Mouse (Mus musculus): ENCODE measurements at regions not wholly inside any gene's neighbourhood (a gene's known extent, or its start where the extent isn't known, plus 50 kb on each side); places are given as distances from the start of the nearest gene placed in this dataset.

GRCm38 (mm10) chr1:189156906-189157305, 149.3 kb upstream of the Kctd3 start:
- Histone ChIP-seq H3K4me1 (ENCODE audit: control insufficient read depth, insufficient read depth, low read length) (no peaks in the 10 kb centered on the region), H3K27ac (ENCODE audit: control insufficient read depth, insufficient read depth, low read depth, low read length) (no peak overlapping the region), H3K27me3 (ENCODE audit: control insufficient read depth, insufficient read depth, low read length) (no peaks in the 10 kb centered on the region), H3K36me3 (ENCODE audit: control insufficient read depth, insufficient read depth, low read length) (no peaks in the 10 kb centered on the region), H3K4me3 (ENCODE audit: control insufficient read depth, low read depth, low read length) (no peak overlapping the region)
- TF ChIP-seq POLR2A (IDR thresholded peaks at IDR 0.05; ENCODE audit: control insufficient read depth, low read depth, low read length) (no peak), CTCF (IDR thresholded peaks at IDR 0.05; ENCODE audit: control insufficient read depth, insufficient read depth, insufficient replicate concordance, low read depth, low read length) (no peak)

GRCm38 (mm10) chr1:189154376-189154775, 146.7 kb upstream of the Kctd3 start:
- TF ChIP-seq CTCF (IDR thresholded peaks at IDR 0.05; ENCODE audit: control insufficient read depth, insufficient read depth, insufficient replicate concordance, low read depth, low read length) (no peak), POLR2A (IDR thresholded peaks at IDR 0.05; ENCODE audit: control insufficient read depth, low read depth, low read length) (no peak)
- H3K27me3 ChIP-seq (ENCODE audit: control insufficient read depth, insufficient read depth, low read length): no peaks in the 10 kb centered on the region
- H3K4me1 ChIP-seq (ENCODE audit: control insufficient read depth, insufficient read depth, low read length): no peaks in the 10 kb centered on the region
- H3K4me3 ChIP-seq (ENCODE audit: control insufficient read depth, low read depth, low read length): no peak overlapping the region
- no peak overlapping the region for H3K27ac ChIP-seq (ENCODE audit: control insufficient read depth, insufficient read depth, low read depth, low read length)
- H3K36me3 ChIP-seq (ENCODE audit: control insufficient read depth, insufficient read depth, low read length): no peaks in the 10 kb centered on the region

- H3K4me3 ChIP-seq (ENCODE audit: control insufficient read depth, low read depth, low read length): no peak overlapping the region
- no peaks in the 10 kb centered on the region for H3K27me3 ChIP-seq (ENCODE audit: control insufficient read depth, insufficient read depth, low read length)
- no peaks in the 10 kb centered on the region for H3K4me1 ChIP-seq (ENCODE audit: control insufficient read depth, insufficient read depth, low read length)
- TF ChIP-seq CTCF (IDR thresholded peaks at IDR 0.05; ENCODE audit: control insufficient read depth, insufficient read depth, insufficient replicate concordance, low read depth, low read length) (no peak), POLR2A (IDR thresholded peaks at IDR 0.05; ENCODE audit: control insufficient read depth, low read depth, low read length) (no peak)
- H3K36me3 ChIP-seq (ENCODE audit: control insufficient read depth, insufficient read depth, low read length): no peaks in the 10 kb centered on the region
- no peak overlapping the region for H3K27ac ChIP-seq (ENCODE audit: control insufficient read depth, insufficient read depth, low read depth, low read length)
These were observed 145.5 kb upstream of the Kctd3 start for GRCm38 (mm10) chr1:189153150-189153549.

DNA sequence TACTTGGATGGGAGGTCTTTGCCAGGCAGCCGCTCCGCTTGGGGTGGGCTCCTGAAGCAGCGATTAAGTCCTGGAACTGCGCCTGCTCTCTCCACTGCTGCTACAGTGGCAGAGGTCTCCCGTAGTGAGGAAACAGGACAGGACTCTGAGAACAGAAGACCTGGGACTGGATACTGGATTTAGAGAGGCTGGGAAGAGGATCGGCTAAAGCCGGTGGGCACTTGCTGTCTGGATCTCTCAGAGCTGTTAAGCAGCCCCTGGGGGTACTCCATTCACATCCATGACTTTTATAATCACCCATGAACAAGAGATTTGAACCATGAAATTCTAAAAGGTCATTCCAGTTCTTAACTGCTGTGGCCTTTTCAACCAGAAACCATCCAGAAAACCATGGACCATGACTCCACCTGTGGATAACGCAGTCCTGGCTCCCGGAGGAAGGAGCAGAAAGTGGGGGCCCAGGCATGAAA, 135.4 kb upstream of the Kctd3 start:
- Histone ChIP-seq H3K27me3 (ENCODE audit: control insufficient read depth, insufficient read depth, low read length) (no peaks in the 10 kb centered on the region), H3K4me1 (ENCODE audit: control insufficient read depth, insufficient read depth, low read length) (peaks cover 3% of the 10 kb centered on the region), H3K4me3 (ENCODE audit: control insufficient read depth, low read depth, low read length) (no peak overlapping the region), H3K27ac (ENCODE audit: control insufficient read depth, insufficient read depth, low read depth, low read length) (no peak overlapping the region), H3K36me3 (ENCODE audit: control insufficient read depth, insufficient read depth, low read length) (no peaks in the 10 kb centered on the region)
- no peak for TF ChIP-seq POLR2A (IDR thresholded peaks at IDR 0.05; ENCODE audit: control insufficient read depth, low read depth, low read length)
- no peak for TF ChIP-seq CTCF (IDR thresholded peaks at IDR 0.05; ENCODE audit: control insufficient read depth, insufficient read depth, insufficient replicate concordance, low read depth, low read length)

DNA sequence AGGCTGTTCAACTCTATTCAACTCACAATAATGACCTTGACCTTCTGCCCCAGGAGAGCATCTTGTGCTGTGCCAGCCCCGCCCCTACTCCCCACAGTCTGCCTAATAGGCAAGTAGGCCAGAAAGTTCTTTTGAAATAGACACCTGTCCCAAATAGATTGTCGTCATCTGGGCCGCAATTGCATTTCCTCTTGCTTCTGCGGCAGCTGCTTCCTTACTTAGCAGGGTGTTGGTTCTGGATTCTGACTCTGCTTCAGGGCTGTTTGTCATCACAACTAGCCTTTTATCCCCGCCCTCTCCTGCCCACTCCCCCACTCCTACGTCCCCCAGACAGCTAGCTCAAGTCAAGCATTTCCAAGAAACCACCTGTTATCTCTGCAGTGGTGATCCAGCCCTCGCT, 134.9 kb upstream of the Kctd3 start:
- no peaks in the 10 kb centered on the region for H3K27me3 ChIP-seq (ENCODE audit: control insufficient read depth, insufficient read depth, low read length)
- no peak overlapping the region for H3K27ac ChIP-seq (ENCODE audit: control insufficient read depth, insufficient read depth, low read depth, low read length)
- no peak overlapping the region for H3K4me3 ChIP-seq (ENCODE audit: control insufficient read depth, low read depth, low read length)
- TF ChIP-seq POLR2A (IDR thresholded peaks at IDR 0.05; ENCODE audit: control insufficient read depth, low read depth, low read length) (no peak), CTCF (IDR thresholded peaks at IDR 0.05; ENCODE audit: control insufficient read depth, insufficient read depth, insufficient replicate concordance, low read depth, low read length) (no peak)
- peaks cover 3% of the 10 kb centered on the region for H3K4me1 ChIP-seq (ENCODE audit: control insufficient read depth, insufficient read depth, low read length)
- H3K36me3 ChIP-seq (ENCODE audit: control insufficient read depth, insufficient read depth, low read length): no peaks in the 10 kb centered on the region

DNA sequence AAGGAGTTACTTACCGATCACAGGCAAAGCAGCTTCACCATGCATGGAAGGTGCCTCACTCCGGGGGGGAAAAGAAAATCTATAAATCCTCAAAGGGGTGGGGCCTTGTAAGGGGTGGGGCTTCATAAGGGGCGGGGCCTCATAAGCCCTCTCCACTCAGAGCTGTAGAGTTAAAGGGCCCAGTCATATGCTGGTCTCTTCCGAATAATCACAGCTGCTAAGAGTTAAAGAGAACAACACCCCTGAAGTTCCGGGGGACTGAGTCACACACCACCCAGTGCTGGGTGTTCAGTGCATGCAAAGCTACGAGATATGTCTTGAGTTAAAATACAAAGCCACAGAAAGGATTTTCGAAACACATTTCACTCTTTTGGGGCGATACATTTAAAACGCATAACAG, 134.1 kb upstream of the Kctd3 start:
- H3K27me3 ChIP-seq (ENCODE audit: control insufficient read depth, insufficient read depth, low read length): no peaks in the 10 kb centered on the region
- H3K27ac ChIP-seq (ENCODE audit: control insufficient read depth, insufficient read depth, low read depth, low read length): no peak overlapping the region
- H3K36me3 ChIP-seq (ENCODE audit: control insufficient read depth, insufficient read depth, low read length): no peaks in the 10 kb centered on the region
- H3K4me3 ChIP-seq (ENCODE audit: control insufficient read depth, low read depth, low read length): no peak overlapping the region
- H3K4me1 ChIP-seq (ENCODE audit: control insufficient read depth, insufficient read depth, low read length): peaks cover 3% of the 10 kb centered on the region
- TF ChIP-seq CTCF (IDR thresholded peaks at IDR 0.05; ENCODE audit: control insufficient read depth, insufficient read depth, insufficient replicate concordance, low read depth, low read length) (no peak), POLR2A (IDR thresholded peaks at IDR 0.05; ENCODE audit: control insufficient read depth, low read depth, low read length) (no peak)

GRCm38 (mm10) chr1:189136731-189137385, 129.2 kb upstream of the Kctd3 start:
- Histone ChIP-seq H3K27me3 (ENCODE audit: control insufficient read depth, insufficient read depth, low read length) (no peaks in the 10 kb centered on the region), H3K4me1 (ENCODE audit: control insufficient read depth, insufficient read depth, low read length) (no peaks in the 10 kb centered on the region), H3K36me3 (ENCODE audit: control insufficient read depth, insufficient read depth, low read length) (no peaks in the 10 kb centered on the region), H3K4me3 (ENCODE audit: control insufficient read depth, low read depth, low read length) (no peak overlapping the region), H3K27ac (ENCODE audit: control insufficient read depth, insufficient read depth, low read depth, low read length) (no peak overlapping the region)
- no peak for TF ChIP-seq CTCF (IDR thresholded peaks at IDR 0.05; ENCODE audit: control insufficient read depth, insufficient read depth, insufficient replicate concordance, low read depth, low read length)

Data from testis, adult 2 months (tissue).